11 mouse cellular contexts compared by ENCODE assay signal in genomic region chr17:34209680-34210079, GRCm38 (mm10). TPM values are rescaled to one million over a fixed set of nuclear protein-coding genes. Genes with fewer than 3 reads are reported as not detected.
DNase-seq lines count a peak whose midpoint lies in the region; ATAC-seq and TF ChIP-seq lines count a peak whose summit lies in the region.
"Had no signal": no experiment of that assay in that cellular context is flagged by ENCODE, and none has a peak within 500 bp of the region (broad histone marks: within the 10 kb centered on the region; RNA-seq: fewer than 3 reads in every experiment).

No protein-coding gene starts in this region.

- peak; percentile 1 for DNase-seq in cerebellum, adult 9-11 months
- DNase-seq in cerebellum, adult 18-20 months, result no peak
- DNase-seq in liver, result peak; percentile 30
- no peak for DNase-seq in liver, embryonic 11.5 days (ENCODE audit: low spot score)
- peak; percentile 53 for DNase-seq in ES-CJ7 (ENCODE audit: low read depth, low spot score)
- DNase-seq in embryo, embryonic 11 days, result no peak
- DNase-seq: gastrocnemius, postnatal 14 days had no signal

- ATAC-seq in liver, embryonic 11.5 days (replicated peaks; ENCODE audit: low FRiP score), result no peak
- ATAC-seq in midbrain, embryonic 16.5 days, result no peak
- ATAC-seq: midbrain, embryonic 15.5 days had no signal

- H3K9me3 ChIP-seq in liver, embryonic 11.5 days (ENCODE audit: control insufficient read depth, low read length), result no peaks in the 10 kb centered on the region
- H3K9me3 ChIP-seq in midbrain, embryonic 16.5 days (replicated peaks; ENCODE audit: control insufficient read depth, low read length, poor library complexity, severe bottlenecking), result no peaks in the 10 kb centered on the region
- H3K9me3 ChIP-seq: hindbrain, embryonic 15.5 days; midbrain, embryonic 15.5 days had no signal

- H3K4me2 ChIP-seq in liver, embryonic 11.5 days, result no peak overlapping the region
- H3K4me2 ChIP-seq in midbrain, embryonic 16.5 days (ENCODE audit: low read length), result no peak overlapping the region
- H3K4me2 ChIP-seq: hindbrain, embryonic 15.5 days; midbrain, embryonic 15.5 days had no signal

- peaks cover 21% of the 10 kb centered on the region for H3K4me1 ChIP-seq in liver, embryonic 11.5 days (replicated peaks; ENCODE audit: control insufficient read depth, insufficient read depth, low read length)
- H3K4me1 ChIP-seq in small intestine, adult 2 months (ENCODE audit: control insufficient read depth, insufficient read depth, insufficient read length, low read length), result peaks cover 11% of the 10 kb centered on the region; the same call in 1 of the 2 replicates
- H3K4me1 ChIP-seq in midbrain, embryonic 16.5 days (ENCODE audit: control insufficient read depth, insufficient read depth, low read length), result peaks cover 2% of the 10 kb centered on the region; the same call in 1 of the 2 replicates

- H3K9ac ChIP-seq in liver, embryonic 11.5 days (ENCODE audit: low read depth, low read length), result no peak overlapping the region
- H3K9ac ChIP-seq in midbrain, embryonic 16.5 days (ENCODE audit: low read depth, low read length), result no peak overlapping the region
- H3K9ac ChIP-seq: hindbrain, embryonic 15.5 days; midbrain, embryonic 15.5 days had no signal

- TF ChIP-seq POLR2A in small intestine, adult 2 months (IDR thresholded peaks at IDR 0.05; ENCODE audit: low read depth, low read length), result no peak

- WGBS in liver, embryonic 11.5 days, result 38% methylated on average over 3 of the region's 3 CpGs
- WGBS in small intestine, adult 2 months, result 54% methylated on average over 3 of the region's 3 CpGs
- whole genome bisulfite sequencing in midbrain, embryonic 16.5 days, result 49% methylated on average over 3 of the region's 3 CpGs

- H3K27ac ChIP-seq in liver, embryonic 11.5 days (ENCODE audit: low read depth, low read length), result no peak overlapping the region
- no peak overlapping the region for H3K27ac ChIP-seq in small intestine, adult 2 months (ENCODE audit: insufficient read depth, low read depth, low read length)
- H3K27ac ChIP-seq in midbrain, embryonic 16.5 days (ENCODE audit: low read length), result no peak overlapping the region
- H3K27ac ChIP-seq: hindbrain, embryonic 15.5 days; midbrain, embryonic 15.5 days had no signal

- H3K4me3 ChIP-seq in liver, embryonic 11.5 days (ENCODE audit: low read depth, low read length), result no peak overlapping the region
- no peak overlapping the region for H3K4me3 ChIP-seq in small intestine, adult 2 months (ENCODE audit: low read depth, low read length)
- no peak overlapping the region for H3K4me3 ChIP-seq in midbrain, embryonic 16.5 days (ENCODE audit: low read depth, low read length)
- H3K4me3 ChIP-seq: hindbrain, embryonic 15.5 days; midbrain, embryonic 15.5 days had no signal

- H3K27me3 ChIP-seq in liver, embryonic 11.5 days (replicated peaks; ENCODE audit: control insufficient read depth, insufficient read depth, low read length), result peaks cover 34% of the 10 kb centered on the region
- no peaks in the 10 kb centered on the region for H3K27me3 ChIP-seq in small intestine, adult 2 months (ENCODE audit: control insufficient read depth, insufficient read depth, low read length)
- peaks cover 41% of the 10 kb centered on the region for H3K27me3 ChIP-seq in midbrain, embryonic 16.5 days (ENCODE audit: control insufficient read depth, insufficient read depth, low read depth, low read length)

- TF ChIP-seq CTCF in small intestine, adult 2 months (IDR thresholded peaks at IDR 0.05; ENCODE audit: extremely low read depth, insufficient read length, insufficient replicate concordance, low read depth, low read length), result peak; percentile 38; the same call in 1 of the 2 replicates

- H3K36me3 ChIP-seq in liver, embryonic 11.5 days (ENCODE audit: control insufficient read depth, insufficient read depth, low read length), result no peaks in the 10 kb centered on the region
- peaks cover 39% of the 10 kb centered on the region for H3K36me3 ChIP-seq in small intestine, adult 2 months (ENCODE audit: control insufficient read depth, insufficient read depth, low read length)
- no peaks in the 10 kb centered on the region for H3K36me3 ChIP-seq in midbrain, embryonic 16.5 days (ENCODE audit: control insufficient read depth, insufficient read depth, low read length)
- H3K36me3 ChIP-seq: hindbrain, embryonic 15.5 days; midbrain, embryonic 15.5 days had no signal

RNA-seq across cellular contexts. Expression of gene Tap2, which starts 6.4 kb away (rescaled TPM):
- polyA plus RNA-seq in liver, embryonic 11.5 days (2014; fragmentation: Nextera tagmentation; extraction: Ambion mirVana), result 6.6 and 7.4 TPM in 2 replicates
- 30.4 and 66.1 TPM in 2 replicates for polyA plus RNA-seq in small intestine, adult 2 months (2012; rRNA removed)
- polyA plus RNA-seq in midbrain, embryonic 16.5 days (2015; fragmentation: Nextera tagmentation; extraction: Ambion mirVana), result 1.5 and 2.3 TPM in 2 replicates

RNA-seq across cellular contexts. Expression of gene Psmb8, which starts 12.2 kb away (rescaled TPM):
- polyA plus RNA-seq in liver, embryonic 11.5 days (2014; fragmentation: Nextera tagmentation; extraction: Ambion mirVana), result 8.4 and 10.3 TPM in 2 replicates
- 135 and 293 TPM in 2 replicates for polyA plus RNA-seq in small intestine, adult 2 months (2012; rRNA removed)
- polyA plus RNA-seq in midbrain, embryonic 16.5 days (2015; fragmentation: Nextera tagmentation; extraction: Ambion mirVana), result 2.2 and 2.8 TPM in 2 replicates

RNA-seq across cellular contexts. Expression of gene Psmb9, which starts 22.1 kb away (rescaled TPM):
- polyA plus RNA-seq in liver, embryonic 11.5 days (2014; fragmentation: Nextera tagmentation; extraction: Ambion mirVana), result 2.3 and 4.0 TPM in 2 replicates
- polyA plus RNA-seq in small intestine, adult 2 months (2012; rRNA removed), result 112 and 204 TPM in 2 replicates
- polyA plus RNA-seq in midbrain, embryonic 16.5 days (2015; fragmentation: Nextera tagmentation; extraction: Ambion mirVana), result 1.1 and 1.7 TPM in 2 replicates

RNA-seq across cellular contexts. Expression of gene Tap1, which starts 22.3 kb away (rescaled TPM):
- polyA plus RNA-seq in liver, embryonic 11.5 days (2014; fragmentation: Nextera tagmentation; extraction: Ambion mirVana), result 1.5 and 1.8 TPM in 2 replicates
- polyA plus RNA-seq in small intestine, adult 2 months (2012; rRNA removed), result 35.1 and 100 TPM in 2 replicates
- polyA plus RNA-seq in midbrain, embryonic 16.5 days (2015; fragmentation: Nextera tagmentation; extraction: Ambion mirVana), result 2.4 and 4.5 TPM in 2 replicates

RNA-seq across cellular contexts. Expression of gene H2-Ob, which starts 29.0 kb away (rescaled TPM):
- not detected in 2 replicates for polyA plus RNA-seq in liver, embryonic 11.5 days (2014; fragmentation: Nextera tagmentation; extraction: Ambion mirVana)
- 5.3 and 13.7 TPM in 2 replicates for polyA plus RNA-seq in small intestine, adult 2 months (2012; rRNA removed)
- polyA plus RNA-seq in midbrain, embryonic 16.5 days (2015; fragmentation: Nextera tagmentation; extraction: Ambion mirVana), result 0.40 TPM in 1 of 2 replicates, not detected in the other

Comparison
In these comparisons a context has a peak if more than half of its experiments do, and no peak if none do; other contexts are left out.
1. DNase-seq: peak in cerebellum, adult 9-11 months (single experiment), liver (single experiment) and ES-CJ7 (single experiment); none in cerebellum, adult 18-20 months (0 of 2), liver, embryonic 11.5 days (single experiment) and embryo, embryonic 11 days (single experiment).
2. RNA of gene Psmb8, which starts 12.2 kb away (polyA plus RNA-seq): 135 to 293 TPM in small intestine, adult 2 months; 8.4 to 10.3 TPM in liver, embryonic 11.5 days and 2.2 to 2.8 TPM in midbrain, embryonic 16.5 days; every median in the first group is over 10 times any median in the second.
3. RNA of gene Psmb9, which starts 22.1 kb away (polyA plus RNA-seq): 112 to 204 TPM in small intestine, adult 2 months; 2.3 to 4.0 TPM in liver, embryonic 11.5 days and 1.1 to 1.7 TPM in midbrain, embryonic 16.5 days; every median in the first group is over 10 times any median in the second.